Mouse (Mus musculus) layer of hippocampus, postnatal 10 days (tissue): ENCODE measurements around the gene Ldlrad3. TPM values are rescaled to one million over a fixed set of nuclear protein-coding genes. Genes with fewer than 3 reads are reported as not detected.
A peak's percentile ranks its signal among the peaks of the same experiment; 100 is the strongest.

ENCODE experiments used
- DNase-seq, 2 experiments: peaks; one replicate each; pipeline ENCODE4 v3.0.0; 2021; ENCODE audit warnings: low spot score in 2 of 2
- total RNA-seq, 2 experiments: library from RNA; stranded (reverse); gene quantifications; 2 replicates each; pipeline ENCODE4 v1.2.3; 2021

The Ldlrad3 gene
- total RNA-seq, 2 experiments from 2014 or later: 15.4 to 15.5 TPM

GRCm38 (mm10) chr2:102118988-102119460 is 67.2 kb downstream of the Ldlrad3 start:
- DNase-seq: no peak

DNA sequence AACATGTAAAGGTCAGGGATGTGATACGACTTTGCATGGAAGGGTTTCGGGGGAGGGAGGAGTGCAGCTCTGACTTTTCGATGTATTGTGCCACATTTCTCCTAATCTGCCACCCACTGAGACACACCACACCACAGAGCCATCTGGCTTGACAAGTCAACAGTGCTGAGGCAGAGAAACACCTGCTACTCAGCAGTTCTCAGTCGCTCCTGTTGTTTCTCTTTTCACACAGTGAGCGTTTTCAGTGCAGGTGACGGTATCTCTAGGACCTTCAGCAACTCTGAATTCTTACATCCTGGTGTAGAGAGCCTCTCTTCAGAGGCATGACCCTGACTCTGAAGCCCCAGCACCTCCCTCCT is 68.8 kb downstream of the Ldlrad3 start:
- DNase-seq: no peak

DNA sequence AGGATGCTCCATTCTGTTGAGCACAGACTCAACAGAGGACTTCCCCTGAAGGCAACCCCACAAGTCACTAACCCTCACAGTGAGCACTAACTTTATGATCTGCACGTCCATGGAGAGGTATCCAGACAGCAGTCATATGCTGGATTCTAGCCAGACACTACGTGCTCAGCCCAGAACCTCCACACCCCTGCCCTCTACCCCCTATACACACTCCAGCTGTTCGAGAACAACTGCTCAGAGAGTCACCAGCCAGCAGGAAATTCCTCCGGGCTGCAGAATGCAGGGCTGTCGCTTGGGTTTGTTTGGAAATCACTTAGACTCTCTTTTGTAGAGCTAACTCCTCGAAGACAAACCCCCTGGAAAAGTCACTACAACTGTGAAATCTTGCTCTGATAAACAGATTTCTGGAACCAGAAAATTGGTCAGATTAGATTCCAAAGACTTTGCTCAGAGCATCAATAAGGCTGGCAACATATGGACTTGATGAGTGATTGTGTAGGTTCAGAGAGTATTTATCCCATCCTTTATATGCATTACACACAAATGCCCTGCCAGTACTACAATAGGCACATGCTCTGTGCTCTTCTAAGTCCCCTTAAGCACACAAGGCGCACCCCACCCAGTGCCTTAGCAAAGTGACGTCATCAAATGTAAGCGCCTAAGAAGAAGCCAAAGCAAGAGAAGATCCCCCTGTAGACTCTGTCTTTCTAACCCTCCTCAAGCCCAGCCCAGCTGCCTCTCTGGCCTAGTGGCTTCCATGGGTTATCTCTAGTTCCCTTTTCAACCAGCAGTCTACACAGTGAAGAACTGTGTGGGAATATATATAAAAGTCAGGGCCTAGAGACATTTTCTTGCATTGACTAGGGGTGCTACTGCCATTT is 69.4 kb downstream of the Ldlrad3 start:
- no peak for DNase-seq

- no peak for DNase-seq
Observed at GRCm38 (mm10) chr2:102113801-102114200, 72.4 kb downstream of the Ldlrad3 start.

- DNase-seq: no peak
Observed at GRCm38 (mm10) chr2:102113323-102113722, 72.9 kb downstream of the Ldlrad3 start.

- DNase-seq: no peak
Observed at GRCm38 (mm10) chr2:102111906-102112499, 74.2 kb downstream of the Ldlrad3 start.

- DNase-seq: no peak
Observed at GRCm38 (mm10) chr2:102110306-102110705, 75.9 kb downstream of the Ldlrad3 start.

DNA sequence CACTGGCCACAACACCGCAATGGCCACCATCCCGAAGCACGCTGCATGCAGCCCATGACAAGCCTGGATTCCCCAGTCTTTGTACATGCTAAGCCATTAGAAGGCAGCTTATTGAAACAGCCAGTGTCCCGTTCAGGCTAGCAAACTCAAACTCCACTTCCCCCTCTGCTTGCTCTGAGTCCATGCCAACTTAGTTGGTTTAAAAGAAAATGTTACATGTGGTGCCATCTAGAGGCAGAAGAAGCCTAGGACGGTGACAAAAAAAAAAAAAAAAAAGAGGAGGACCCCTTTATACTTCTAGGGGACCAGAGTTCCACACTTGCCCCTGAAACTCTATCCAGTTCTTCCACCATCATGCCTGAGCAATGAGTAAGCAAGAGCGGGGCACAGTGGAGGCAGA is 78.9 kb downstream of the Ldlrad3 start:
- peak in 1 of 2 experiments; percentile 50 for DNase-seq

- no peak for DNase-seq
Observed at GRCm38 (mm10) chr2:102106728-102107127, 79.5 kb downstream of the Ldlrad3 start.

- no peak for DNase-seq
Observed at GRCm38 (mm10) chr2:102105454-102105853, 80.7 kb downstream of the Ldlrad3 start.

- no peak for DNase-seq
Observed at GRCm38 (mm10) chr2:102103955-102104354, 82.2 kb downstream of the Ldlrad3 start.

DNA sequence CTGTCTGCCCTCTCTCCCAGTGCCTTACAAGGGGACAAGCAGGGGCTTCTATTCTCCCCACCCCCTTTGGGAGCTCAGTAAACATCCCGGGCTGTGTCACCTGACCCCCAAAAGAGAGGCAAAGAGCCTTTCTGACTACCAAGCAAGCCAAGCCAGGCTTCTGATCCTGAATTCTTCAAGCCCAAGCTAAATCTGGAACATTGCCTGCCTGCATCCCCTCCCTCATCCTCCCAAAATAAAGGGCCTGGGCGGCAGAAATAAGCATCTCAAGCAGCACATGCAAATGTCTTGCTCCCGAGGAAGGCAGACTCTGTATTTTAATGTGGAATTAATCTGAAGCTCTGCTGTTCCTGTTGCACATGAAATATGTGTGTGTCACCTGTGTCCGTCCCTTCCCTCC is 85.7 kb downstream of the Ldlrad3 start:
- no peak for DNase-seq

DNA sequence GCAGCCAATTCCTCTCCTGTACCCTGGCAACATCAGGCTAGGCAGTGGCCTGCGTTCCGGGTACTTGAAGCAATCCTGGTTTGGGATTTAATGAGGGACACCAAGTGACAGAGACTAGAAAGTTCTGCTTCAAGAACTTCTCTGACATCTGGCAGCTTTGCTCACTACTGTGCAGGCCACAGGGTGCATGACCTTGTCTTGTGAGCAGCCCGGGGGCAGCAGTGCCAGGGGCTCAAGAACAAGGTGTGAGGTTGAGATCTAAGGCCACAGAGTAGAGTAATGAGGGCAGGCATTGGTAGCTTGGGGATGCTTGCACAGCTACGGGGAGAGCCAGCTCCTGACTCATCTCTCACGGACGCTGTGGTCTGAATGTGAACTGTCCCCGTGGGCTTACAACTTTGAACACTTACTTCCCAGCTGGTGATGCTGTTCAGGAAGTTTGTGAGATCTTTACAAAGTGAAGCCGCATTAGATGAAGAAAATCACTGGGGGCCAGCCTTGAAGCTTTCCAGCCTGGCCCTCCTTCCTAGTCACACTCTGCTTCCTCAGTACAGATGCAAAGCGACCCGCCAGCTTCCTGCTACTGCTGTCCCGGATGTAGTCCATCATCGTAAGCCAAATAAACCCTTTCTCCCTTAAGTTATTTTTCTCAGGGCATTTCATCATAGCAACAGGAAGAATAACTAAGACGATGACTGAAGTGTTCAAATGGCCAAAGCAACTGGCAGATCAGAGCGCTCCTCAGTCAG is 86.3 kb downstream of the Ldlrad3 start:
- no peak for DNase-seq

GRCm38 (mm10) chr2:102099261-102099660 is 86.9 kb downstream of the Ldlrad3 start:
- DNase-seq: no peak

GRCm38 (mm10) chr2:102094773-102095172 is 91.4 kb downstream of the Ldlrad3 start:
- no peak for DNase-seq

DNA sequence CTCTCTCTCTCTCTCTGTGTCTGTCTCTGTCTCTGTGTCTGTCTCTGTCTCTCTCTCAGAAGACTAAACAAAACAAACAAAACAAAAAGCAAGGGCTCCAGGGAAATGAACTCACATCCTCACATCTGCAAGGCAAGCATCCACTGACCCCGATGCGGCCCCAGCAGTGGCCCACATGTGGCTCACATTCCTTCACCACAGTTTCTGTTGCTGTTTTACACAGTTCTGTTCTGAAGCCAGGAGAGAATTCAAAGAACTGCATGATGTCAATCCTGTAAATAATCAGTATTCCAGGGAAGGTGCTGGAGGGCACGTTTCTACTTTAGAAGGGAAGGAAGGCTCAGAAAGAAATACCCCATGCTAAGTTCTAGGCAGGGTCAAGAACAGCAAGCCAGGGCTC is 91.9 kb downstream of the Ldlrad3 start:
- no peak for DNase-seq

GRCm38 (mm10) chr2:102092579-102092978 is 93.6 kb downstream of the Ldlrad3 start:
- no peak for DNase-seq

GRCm38 (mm10) chr2:102091516-102092350 is 94.5 kb downstream of the Ldlrad3 start:
- peak; percentile 74 to 78 for DNase-seq

GRCm38 (mm10) chr2:102087787-102088186 is 98.4 kb downstream of the Ldlrad3 start:
- DNase-seq: no peak

DNA sequence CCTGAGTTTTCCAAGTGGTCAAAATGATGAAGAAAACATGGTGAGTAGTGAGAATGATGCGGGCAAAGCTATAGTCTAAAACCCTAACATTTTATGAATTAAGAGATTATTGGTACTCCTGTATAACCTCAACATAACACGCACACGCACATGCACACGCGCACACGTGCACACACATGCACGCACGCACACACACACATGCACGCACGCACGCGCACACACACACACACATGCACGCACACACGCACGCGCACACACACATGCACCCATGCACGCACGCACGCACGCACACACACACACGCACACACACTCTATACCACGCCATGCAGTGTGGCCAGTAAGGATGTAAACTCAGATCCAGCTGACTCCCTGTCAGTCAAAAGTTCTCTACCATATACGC is 99.6 kb downstream of the Ldlrad3 start:
- no peak for DNase-seq

DNA sequence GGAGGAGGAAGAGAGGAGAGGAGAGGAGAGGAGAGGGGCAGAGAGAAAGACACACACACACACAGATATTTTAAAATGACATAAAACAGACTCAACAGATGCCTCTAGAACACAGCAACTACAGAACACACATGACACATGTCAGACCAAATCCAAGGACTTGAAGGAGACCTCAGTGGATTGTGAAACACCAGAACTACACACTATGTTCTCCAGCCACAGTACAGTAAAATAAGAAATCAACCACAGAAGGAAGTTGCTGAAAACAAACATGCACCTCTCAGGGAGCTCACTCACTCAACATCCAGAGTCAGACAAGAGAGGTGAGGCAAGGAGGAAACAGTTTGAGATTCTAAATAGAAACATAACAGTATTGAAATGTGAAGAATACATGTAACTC is 103.4 kb downstream of the Ldlrad3 start:
- DNase-seq: no peak
